Mouse (Mus musculus): ENCODE data around the gene Vps45. TPM values are rescaled to one million over a fixed set of nuclear protein-coding genes. Genes with fewer than 3 reads are reported as not detected.

Gene Vps45
- total RNA-seq, 2 experiments from 2014 or later, result 43.7 to 45.6 TPM

GRCm38 (mm10) chr3:95999308-96000079, 58.8 kb downstream of the Vps45 start:
- DNase-seq (ENCODE audit: low spot score in 2 of 2), result no peak

GRCm38 (mm10) chr3:95997203-95997721, 61.0 kb downstream of the Vps45 start:
- no peak for DNase-seq (ENCODE audit: low spot score in 2 of 2)

DNA sequence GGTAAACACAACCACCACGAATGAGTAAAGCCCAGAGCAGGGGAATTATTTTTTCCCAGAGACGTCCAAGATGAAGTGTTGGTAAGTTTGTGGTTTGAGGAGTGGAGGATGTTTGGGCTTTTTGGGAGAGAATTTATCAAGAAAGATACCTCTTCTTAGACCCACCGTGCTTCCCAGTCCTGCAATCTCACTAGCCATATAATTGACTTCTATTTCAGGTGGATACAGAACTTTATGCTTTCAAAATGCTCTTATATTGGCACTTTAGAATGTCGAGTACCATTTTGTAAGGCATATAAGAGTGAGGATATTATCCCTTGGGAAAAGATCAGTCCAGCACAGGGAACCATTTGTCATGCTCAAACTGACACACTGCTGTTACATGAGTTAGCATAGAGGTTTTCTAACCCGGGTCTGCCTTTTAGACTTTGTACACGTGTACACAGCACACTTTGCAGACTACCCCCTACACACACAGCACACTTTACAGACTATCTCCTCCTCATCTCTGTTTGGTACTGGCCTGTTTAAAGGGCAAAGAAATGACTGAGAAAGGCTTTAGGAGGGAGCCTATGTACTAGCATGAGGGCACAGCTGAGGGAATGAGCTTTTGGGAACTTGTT, 61.7 kb downstream of the Vps45 start:
- no peak for DNase-seq (ENCODE audit: low spot score in 2 of 2)

DNA sequence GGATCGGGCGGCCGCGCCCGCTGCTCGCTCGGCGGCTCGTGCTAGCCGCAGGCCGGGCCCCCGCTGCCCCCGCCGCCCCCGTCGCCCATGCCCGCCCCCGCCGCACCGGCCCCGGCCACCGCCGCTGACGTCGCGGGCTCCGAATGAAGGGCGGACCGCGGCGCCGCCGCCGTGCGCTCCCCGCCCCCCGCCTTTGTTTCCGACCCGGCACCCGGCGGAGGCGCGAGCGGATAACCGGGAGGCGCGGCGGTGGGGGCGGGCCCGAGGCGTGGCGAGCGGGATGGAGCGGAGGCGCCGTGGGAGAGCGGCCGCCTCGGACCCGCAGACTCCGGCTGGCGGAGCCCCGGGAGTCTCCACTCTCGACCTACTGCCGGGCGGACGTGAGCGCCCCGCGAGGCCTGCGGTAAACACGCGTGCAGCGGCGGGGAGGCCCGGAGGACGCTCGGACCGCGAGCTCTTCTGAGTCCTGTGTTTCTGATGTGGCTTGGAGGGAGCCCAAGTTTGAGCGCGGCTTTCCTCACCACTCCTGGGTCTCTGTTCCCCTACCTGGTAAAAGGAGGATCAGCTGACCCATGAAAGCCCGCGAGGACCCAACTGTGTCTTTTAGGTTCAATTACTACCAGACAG, 62.4 kb downstream of the Vps45 start, which contains the start of gene Plekho1:
Gene Plekho1, minus strand, starts transcription at position 200 of the 627 bp plus-strand sequence.
- DNase-seq (ENCODE audit: low spot score in 2 of 2), result peak in 1 of 2 experiments; percentile 61

DNA sequence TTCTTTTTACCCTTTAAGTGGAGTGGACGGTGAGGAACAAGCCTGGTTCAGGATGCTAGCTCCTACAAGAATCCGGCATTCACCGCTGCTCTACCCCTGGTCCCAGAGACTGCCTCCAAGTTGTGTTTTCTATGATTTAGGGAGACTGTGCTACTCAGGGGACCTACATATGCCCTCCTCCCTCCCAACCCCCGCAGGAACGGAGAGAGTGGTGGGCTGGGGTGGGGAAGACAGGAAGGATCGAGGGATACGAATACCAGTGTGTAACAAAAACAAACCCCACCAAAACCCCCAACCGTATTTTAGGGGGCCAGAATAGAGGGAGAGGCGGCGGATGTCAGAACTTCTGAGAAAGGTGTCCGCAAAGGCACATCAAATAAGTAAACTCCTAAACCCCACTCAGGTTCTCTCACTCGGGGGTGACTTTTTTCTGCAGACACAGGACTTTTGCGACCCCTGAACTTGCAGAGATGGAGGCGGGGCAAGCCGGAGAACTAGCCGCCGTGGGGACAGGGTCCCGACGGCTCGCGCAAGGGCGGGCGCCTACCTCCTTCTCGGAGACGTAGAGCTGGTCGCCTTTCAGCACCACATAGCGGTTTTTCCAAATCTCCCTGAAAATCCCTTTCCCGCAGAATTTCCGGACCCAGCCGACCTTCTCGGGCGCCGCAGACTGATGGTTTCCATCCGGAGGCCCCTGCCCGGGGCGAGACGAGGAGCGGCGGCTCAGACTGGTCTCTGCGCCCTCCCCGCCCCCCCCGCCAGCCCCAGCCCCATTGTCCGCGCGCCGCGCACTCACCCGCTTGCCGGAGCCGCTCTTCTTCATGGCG, 63.1 kb downstream of the Vps45 start:
- DNase-seq (ENCODE audit: low spot score in 2 of 2), result no peak

GRCm38 (mm10) chr3:95994381-95994846, 63.9 kb downstream of the Vps45 start:
- no peak for DNase-seq (ENCODE audit: low spot score in 2 of 2)

DNA sequence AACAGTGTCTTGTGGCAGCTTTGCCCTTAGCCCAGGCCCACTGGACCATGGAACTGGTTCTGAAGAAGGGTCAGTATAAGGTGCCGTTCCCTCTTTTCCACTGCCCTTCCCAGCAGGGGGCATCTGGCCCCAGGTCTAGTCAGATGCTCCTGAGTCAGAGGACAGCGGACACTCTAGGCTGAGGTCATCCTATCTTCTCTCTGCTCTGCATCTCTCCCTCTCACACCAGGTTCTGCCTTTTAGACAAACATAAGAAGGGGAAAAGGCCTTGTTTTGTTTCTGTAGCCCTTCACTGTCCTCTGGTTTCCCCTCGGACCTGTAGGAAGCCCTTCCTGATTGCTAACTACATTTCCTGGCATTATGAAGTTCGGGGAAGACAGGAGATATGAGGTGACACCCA, 64.4 kb downstream of the Vps45 start:
- DNase-seq (ENCODE audit: low spot score in 2 of 2), result no peak

DNA sequence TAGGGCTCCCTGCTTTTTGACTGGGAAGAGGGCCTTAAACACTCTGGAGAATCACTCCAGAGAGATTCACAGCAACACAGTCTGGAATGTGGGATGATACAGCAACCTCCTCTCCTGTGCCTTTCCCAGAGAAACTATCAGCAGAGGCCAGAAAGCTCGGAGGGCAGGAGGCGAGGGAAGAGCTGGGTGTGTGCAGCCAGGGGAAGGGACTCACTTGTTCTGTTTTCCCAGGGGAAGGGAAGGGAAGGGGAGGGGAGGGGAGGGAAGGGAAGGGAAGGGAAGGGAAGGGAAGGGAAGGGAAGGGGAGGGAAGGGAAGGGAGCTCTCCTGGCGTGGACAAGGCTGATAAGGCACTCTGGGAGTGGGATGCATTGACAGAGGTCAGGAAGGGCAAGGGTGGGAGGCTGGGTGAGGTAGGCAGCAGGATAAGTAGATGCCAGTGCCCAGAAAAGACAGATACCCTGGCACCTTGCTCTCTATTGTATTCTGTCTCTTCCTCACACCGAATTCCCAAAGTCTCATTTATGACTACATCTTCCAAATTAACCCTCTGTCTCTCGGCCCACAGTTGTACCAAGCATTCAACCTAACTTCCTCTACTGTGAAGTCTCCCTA, 65.2 kb downstream of the Vps45 start:
- no peak for DNase-seq (ENCODE audit: low spot score in 2 of 2)

DNA sequence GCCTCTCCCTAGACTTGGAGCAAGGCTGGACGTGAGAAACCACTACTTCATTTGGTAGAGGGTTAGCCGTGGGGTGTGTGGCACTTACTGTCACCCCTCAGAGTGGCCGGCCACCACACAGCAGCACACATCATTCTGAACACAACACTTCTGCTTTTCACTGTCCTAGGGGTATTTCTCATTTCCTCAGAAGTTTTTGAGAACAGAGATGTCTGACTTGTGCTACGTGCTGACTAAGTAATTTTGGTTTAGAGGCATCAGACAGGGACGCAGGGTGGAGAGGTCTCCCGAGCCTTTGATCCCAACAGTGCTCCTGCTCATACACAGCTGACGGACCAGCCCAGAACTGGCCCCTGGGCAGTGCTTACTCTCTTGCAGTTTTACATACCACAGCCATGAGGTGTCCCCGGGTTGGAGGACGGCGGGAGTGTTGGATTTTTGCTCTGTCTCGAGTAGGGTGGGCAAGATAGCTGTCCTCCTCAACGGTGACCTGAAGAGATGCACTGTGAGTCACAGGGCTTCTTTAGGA, 67.8 kb downstream of the Vps45 start:
- no peak for DNase-seq (ENCODE audit: low spot score in 2 of 2)

GRCm38 (mm10) chr3:95988969-95989368, 69.3 kb downstream of the Vps45 start:
- no peak for DNase-seq (ENCODE audit: low spot score in 2 of 2)

DNA sequence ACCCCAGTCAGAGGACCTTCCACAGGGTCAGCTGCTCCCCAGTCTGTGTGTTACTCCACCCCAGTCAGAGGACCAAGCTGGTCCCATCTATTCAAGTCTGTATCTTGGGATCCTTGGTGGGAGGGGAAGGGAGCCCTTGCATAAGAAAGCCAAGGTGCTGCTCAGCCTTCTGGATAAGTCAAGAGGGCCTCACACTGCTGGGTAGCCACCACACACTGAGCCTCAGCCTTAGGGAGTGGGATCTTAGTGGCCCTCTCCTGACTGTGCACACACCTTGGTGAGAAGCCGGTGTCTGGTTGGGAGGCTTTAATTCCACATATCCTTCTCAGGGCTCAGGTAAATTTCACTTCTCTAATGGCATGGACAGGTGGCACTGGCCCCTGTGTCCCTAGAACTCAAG, 70.1 kb downstream of the Vps45 start:
- DNase-seq (ENCODE audit: low spot score in 2 of 2), result no peak

- DNase-seq (ENCODE audit: low spot score in 2 of 2), result no peak
Observed at GRCm38 (mm10) chr3:95987386-95988110, 70.7 kb downstream of the Vps45 start.

- no peak for DNase-seq (ENCODE audit: low spot score in 2 of 2)
Observed at GRCm38 (mm10) chr3:95986984-95987383, 71.3 kb downstream of the Vps45 start.

GRCm38 (mm10) chr3:95986001-95986622, 72.2 kb downstream of the Vps45 start:
- peak in 1 of 2 experiments; percentile 40 for DNase-seq (ENCODE audit: low spot score in 2 of 2)

DNA sequence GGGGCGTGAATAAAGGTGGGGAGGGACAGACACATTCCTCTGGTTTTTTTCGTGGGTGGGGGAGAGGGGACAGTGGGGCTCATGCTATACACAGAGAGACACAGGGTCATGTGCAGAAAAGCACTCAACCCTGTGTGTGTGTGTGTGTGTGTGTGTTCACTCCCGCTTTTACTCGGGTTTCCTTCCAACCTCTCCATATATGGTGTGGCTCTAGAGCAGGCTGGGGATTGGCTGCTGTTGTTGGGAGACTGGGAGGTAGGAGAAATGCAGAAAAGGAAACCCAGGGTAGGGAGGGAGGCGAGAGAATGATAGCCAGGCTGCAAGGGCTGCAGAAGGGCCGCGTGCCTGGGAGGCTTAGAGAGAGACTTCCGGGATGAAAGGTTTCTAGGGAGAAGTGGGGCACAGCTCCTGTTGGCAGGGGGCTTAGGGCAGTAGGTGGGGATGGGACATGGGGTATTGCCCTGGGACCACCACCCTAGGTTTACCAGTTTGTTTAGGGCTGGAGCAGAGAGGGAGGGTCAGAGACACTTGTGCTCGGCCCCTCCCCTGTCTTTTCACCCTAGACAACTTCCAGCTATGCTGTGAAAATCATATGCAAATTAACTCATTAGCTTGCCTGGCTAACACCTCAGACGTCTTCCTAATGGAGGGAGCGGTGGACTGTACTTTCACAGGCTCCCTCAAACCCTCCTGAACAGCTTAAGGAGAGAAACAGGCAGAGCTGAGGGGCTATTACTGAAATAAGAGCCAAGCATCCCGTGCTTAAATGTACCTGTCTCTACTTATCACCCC, 72.9 kb downstream of the Vps45 start:
- peak in 1 of 2 experiments; percentile 48 for DNase-seq (ENCODE audit: low spot score in 2 of 2)

DNA sequence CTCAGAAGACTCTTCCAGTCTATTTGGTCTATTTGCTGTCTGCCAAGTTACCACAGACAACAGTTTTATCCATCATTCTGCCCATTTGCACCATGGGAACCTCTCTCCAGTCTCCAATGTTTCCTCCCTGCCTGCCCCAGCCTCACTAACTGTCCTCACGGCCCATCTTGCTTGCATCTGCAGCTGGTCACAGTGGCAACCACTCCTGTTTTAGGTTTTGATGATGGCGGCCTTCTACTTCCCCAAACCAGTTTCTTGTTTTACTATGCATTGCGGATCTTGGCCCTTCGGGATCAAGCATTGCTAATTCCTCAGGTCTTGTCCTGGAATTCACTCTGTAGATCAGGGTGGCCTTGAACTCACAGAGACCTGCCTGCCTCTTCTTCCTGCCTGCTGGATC, 76.1 kb downstream of the Vps45 start:
- DNase-seq (ENCODE audit: low spot score in 2 of 2), result no peak

- no peak for DNase-seq (ENCODE audit: low spot score in 2 of 2)
Observed at GRCm38 (mm10) chr3:95980276-95980970, 77.8 kb downstream of the Vps45 start.

- no peak for DNase-seq (ENCODE audit: low spot score in 2 of 2)
Observed at GRCm38 (mm10) chr3:95978265-95978664, 80.0 kb downstream of the Vps45 start.
